Mouse (Mus musculus) brain, embryonic 14.5 days (tissue): ENCODE measurements around the gene Auts2.

Experiments
- CTCF ChIP-seq: fragments of 200-500 bp; IDR thresholded peaks from 2 replicates; pipeline ENCODE4 v1.5.1; 2012; ENCODE audit warnings: inconsistent platforms, mild to moderate bottlenecking, moderate library complexity, borderline replicate concordance; ENCODE audit not compliant: insufficient read depth, insufficient read length; ENCODE audit errors: extremely low read depth
- POLR2A ChIP-seq: fragments of 200-500 bp; IDR thresholded peaks from 2 replicates; pipeline ENCODE4 v1.6.1; 2012; ENCODE audit warnings: mild to moderate bottlenecking, inconsistent platforms, borderline replicate concordance; ENCODE audit not compliant: poor library complexity, insufficient read depth, insufficient read length, severe bottlenecking; ENCODE audit errors: extremely low read depth

- TF ChIP-seq CTCF (no peak), POLR2A (no peak)
These were observed 878.5 kb downstream of the Auts2 start for GRCm38 (mm10) chr5:131664657-131665056.
